Mouse (Mus musculus) heart, adult 9 months (tissue): ENCODE measurements at regions not wholly inside any gene's neighbourhood (a gene's known extent, or its start where the extent isn't known, plus 50 kb on each side); places are given as distances from the start of the nearest gene placed in this dataset.

Experiments
- DNase-seq, 2 experiments: peaks; one replicate each; pipeline ENCODE4 v3.0.0; 2022; ENCODE audit warnings: low spot score in 2 of 2

DNA sequence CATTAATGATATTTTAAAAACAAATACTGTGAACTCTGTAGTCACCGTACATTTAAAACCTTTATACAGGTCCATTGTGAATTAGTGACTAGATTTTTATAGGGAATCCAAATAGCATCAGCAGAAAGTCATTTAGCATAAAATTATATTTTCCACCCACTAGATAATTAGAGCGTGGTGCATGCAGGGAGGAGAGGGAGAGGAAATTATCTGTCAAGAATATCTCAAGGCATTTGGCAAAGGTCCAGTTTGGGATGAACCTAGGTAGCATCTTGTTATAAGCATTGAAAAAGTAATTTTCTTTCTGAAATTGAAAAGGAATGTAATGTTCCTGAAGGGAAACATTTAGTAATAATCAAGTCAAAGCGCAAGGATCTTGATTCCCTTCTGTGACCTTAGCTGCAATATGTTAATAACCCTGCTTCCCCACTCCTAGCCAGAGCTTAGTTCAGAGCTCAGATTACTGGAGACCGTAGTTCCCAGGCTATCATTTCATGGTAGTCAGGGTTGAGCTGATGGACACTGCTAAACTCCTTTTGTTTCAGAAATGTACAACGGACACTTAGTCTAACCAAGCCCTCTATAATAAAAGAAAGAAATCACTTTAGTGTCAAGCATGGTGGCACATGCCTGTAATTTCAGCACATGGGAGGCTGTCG lies 200.8 kb upstream of the Slc39a10 start:
- no peak for DNase-seq

DNA sequence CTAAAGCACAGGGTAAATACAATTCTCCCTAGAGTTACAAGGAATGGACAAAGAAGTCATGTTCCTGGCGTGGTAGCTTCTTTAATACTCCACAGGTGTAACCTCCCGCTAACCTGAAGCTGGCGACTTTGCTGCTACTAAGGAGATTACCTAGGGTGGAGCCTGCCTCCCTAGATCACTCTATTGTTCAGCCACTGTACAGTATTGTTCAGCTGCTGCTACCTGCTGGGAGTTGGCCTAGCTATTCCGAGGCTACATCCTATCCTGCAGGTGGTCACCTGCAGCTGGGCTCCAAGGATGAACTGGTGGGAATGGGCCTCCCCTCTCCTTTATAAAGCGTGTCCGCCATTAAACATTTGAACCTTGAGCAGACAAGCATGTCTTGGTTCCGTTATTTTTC lies 183.8 kb upstream of the Slc39a10 start:
- no peak for DNase-seq

DNA sequence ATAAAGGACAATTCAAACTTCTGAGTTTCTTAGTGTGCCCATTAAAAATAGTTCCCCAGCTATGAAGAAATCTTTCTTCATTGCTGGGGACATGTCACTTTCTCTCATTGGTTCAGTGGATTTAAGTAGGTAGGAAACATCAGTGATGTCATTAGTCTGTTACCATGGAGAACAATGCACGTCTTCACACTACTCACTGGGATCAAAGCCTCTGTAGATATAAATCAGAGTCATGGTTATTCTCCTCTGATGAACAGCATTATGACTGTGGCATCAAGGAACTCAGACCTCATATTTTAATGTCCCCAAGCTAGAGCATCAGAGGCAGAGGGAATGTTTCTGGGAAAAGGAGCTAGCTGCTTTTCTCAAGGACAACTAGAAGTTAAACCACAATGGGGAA lies 165.5 kb upstream of the Slc39a10 start:
- DNase-seq = no peak

GRCm38 (mm10) chr1:47057344-47057743 lies 164.7 kb upstream of the Slc39a10 start:
- DNase-seq = no peak

GRCm38 (mm10) chr1:47051109-47051508 lies 158.5 kb upstream of the Slc39a10 start:
- DNase-seq = no peak

DNA sequence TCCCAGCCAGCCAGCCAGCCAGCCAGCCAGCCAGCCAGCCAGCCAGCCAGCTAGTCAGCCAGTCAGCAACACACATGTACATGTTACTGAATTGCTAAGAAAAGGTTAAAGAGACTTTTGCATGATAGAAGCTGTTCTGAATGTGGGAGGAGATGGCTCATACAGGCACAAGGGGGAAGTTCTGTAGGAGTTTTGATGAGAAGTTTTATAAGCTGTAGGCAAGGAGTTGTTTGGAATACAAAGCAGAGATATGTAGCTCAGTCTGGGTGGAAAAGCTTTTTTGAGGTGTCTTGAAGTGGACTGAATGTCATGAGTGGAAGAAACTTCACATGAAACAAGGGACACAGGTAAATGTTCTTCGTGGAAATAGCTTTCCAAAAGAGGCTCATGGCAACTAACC lies 157.8 kb upstream of the Slc39a10 start:
- no peak for DNase-seq

DNA sequence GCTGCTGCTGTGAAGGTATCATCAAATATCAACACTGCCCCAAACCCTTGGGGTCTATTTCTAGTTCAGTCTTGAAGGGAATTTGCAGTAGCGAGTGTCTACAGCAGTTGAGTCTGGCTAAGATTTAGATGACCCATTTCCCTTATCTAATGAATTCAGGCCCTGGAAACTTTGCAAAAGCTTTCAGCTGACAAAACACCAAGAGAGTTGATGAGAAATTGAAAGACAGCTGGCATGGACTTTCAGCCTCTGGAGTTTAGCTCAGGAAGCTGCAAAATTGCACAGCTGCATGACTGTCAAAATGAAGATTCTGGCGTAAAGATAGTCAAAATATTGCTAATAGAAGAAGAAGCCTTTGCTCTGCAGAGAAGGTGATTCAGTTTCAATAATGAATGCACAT lies 144.9 kb upstream of the Slc39a10 start:
- DNase-seq = peak; percentile 9 to 25

DNA sequence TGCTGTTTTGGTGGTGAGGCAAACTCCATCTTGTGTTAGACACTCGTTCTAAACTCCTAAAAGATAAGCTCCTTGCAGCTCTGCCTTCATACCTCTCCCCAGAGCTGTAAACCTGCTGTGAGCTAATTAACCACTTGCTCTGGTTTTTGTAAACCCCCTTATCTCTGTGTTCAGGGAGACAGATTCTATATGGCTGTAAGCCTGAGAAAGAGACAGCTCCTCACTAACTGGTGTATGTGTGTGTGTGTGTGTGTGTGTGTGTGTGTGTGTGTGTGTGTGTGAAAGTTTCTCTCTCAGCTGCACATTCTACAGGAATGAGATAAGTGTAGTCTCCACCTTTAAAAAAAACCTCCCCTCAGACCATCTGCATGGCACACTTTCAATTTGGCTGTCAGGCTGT lies 126.7 kb upstream of the Slc39a10 start:
- no peak for DNase-seq

- no peak for DNase-seq
Measured at GRCm38 (mm10) chr1:47014526-47014925, 121.9 kb upstream of the Slc39a10 start.

GRCm38 (mm10) chr1:47003746-47004145 lies 111.1 kb upstream of the Slc39a10 start:
- no peak for DNase-seq

GRCm38 (mm10) chr1:46999337-46999736 lies 106.7 kb upstream of the Slc39a10 start:
- no peak for DNase-seq

- DNase-seq = no peak
Measured at GRCm38 (mm10) chr1:46985978-46986377, 93.3 kb upstream of the Slc39a10 start.

DNA sequence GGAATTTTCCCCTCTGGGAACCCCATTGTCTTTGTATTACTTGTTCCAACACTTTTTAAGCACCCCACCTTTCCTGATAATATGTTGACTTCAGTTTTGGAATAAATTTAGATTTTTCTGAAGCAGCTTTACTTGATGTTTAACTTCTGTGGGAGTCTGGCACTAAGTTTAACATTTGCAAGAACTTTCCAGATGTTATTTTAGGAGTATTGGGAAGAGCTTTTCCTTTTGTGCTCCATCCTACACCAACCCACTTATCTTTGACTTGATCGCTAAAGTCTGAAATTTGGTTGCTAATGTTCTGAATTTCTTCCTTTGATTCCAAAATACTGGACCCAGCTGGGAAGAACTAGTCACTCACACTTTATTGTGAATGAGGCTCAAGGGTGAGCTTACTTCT lies 90.4 kb upstream of the Slc39a10 start:
- no peak for DNase-seq

DNA sequence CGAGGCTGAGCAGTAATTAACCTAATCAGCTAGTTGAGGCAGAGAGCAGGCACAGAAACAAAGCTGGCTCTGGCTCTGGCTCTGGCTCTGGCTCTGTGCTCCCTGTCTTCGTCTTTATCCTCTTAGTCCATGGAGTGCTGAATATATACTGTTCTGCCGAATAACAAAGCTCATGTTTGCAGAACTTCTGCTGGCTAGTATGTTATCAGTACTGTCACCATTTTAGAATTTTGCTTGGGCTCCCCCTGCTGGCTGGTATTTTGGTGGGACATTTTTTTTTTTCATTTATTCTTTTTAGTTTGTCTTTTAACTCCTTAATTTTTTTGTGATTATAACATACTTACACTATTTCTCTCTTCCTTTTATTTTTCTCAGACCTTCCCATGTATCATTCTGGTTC lies 77.8 kb upstream of the Slc39a10 start:
- DNase-seq = peak in 1 of 2 experiments; percentile 27

DNA sequence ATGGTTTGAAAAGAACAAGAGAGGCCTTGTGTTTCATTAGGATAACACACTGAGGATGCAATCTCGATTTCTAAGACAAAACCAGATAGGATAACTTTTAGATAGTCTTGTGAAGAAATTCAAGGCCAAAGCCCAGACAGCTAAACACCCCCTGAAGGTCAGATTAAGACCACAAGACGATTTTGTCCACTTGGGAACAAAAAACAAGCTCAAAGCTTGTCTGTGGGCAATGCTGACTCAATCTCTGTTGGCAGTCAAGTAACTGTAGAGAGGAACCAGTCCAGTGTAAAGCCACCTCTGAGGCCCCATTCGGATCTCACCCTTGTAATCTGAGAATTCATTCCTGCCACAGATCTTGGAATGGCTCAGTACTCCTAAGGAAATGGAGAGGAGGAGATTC lies 75.7 kb upstream of the Slc39a10 start:
- DNase-seq = no peak

DNA sequence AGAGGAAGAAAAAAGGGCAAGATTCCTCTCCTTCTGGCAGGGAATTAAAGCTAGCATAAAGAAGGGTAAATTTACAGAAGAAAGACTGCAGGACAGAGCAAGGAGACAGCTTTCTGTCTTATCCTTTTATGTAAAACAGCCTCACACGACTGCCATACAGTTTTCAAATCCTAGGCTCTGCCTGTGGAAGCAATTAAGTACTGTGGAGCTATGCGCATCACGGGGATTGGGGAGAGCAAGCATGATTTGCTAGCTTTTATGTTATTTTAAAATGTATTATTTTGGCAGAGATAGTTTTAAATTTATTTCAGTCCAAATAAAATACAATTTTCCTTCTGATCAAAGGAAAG lies 74.2 kb upstream of the Slc39a10 start:
- no peak for DNase-seq

DNA sequence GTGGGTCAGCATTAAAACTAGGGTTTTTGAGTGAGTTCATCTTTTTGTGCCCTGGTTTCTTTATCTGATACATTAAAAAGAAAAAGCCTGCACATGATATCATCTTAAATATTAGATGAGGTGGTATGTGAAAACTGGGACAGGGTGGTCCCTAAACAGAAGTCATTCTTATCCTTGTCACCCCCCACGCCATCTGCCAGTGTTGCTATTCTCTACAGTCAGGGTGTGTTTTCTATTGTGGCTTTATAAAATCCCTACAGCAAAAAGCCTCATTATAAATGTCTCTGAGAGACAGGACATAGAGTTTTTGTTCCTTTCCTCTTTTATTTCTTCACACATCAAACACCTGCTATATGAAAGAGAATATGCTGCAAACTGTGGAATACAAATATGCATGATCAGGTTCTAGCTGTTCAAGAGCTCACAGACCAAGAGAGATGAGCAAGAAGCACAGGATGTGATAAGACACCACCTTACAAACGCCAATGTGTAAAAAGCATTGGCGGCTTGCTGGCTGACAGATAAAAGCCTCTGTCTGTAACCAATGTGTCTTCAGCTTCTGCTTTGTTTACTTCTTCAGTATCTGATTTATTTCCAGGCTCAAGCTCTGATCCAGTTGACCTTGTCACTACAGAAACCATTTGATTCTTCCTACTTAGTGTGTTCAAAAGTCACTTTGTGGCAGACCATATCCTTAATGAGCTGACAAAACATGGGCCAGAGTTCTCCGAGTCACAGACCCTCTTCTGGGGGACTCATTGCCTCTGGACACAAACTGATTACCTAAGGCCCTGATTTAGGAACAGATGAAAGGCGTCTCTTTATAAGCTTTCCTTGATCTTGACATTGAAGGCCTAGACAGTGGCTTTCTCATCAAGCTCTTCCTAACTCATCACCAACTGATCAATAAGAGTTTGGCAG lies 73.6 kb upstream of the Slc39a10 start:
- DNase-seq = no peak

DNA sequence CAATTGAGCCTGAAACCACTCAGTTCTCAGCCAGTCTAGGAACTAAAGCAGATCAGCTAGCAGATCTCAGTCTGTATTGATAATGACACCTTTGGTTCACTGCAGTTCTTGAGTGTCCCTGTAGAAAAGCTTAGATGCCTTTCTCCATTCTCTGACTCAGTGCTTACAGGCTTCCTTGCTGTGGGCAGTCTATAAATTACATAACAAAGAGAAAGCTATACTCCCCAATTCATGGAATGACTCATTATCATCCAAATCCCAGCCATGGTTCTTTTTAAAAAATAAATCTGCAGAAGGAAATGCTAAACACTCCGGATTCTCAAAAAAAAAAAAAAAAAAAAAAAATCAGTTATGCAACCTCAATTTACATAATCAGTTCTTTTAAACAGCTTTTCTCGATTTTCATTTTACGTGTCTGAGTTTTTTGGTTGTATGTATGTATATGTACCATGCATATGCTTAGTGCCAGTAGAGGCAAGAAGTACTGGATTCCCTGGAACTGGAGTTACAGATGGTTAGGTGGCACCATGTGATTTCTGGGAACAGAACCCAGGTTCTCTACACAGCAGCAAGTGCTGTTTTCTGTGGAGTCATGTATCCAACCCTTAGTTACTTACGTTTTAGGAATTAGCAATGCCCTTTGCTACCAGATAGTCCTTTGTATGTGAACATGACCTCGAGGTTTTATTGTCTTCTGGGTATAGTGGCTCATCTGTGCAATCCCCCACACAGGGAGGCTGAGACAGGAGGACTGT lies 71.5 kb upstream of the Slc39a10 start:
- DNase-seq = no peak
